Mouse (Mus musculus): ENCODE measurements at regions not wholly inside any gene's neighbourhood (a gene's known extent, or its start where the extent isn't known, plus 50 kb on each side); places are given as distances from the start of the nearest gene placed in this dataset.
A peak's percentile ranks its signal among the peaks of the same experiment; 100 is the strongest.

DNA sequence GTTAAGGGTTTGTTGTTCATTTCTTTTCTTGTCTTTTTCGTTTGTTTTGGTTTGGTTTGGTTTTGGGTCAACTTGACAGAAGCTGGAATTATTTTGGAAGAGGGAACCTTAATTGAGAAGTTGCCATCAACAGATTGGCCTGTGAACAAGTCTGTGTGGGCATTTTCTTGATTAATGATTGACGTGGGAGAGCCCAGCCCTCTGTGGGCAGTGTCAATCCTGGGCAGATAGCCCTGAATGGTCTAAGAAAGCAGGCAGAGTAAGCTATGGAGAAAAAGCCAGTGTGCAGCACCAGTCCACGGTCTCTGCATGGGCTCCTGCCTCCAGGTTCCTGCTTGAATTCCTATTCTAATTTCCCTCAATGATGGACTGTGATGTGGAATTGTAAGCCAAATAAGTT is 1031.4 kb downstream of the 9330182O14Rik start:
- Histone ChIP-seq H3K4me3 (ENCODE audit: low read depth, low read length) (no peak overlapping the region), H3K27ac (replicated peaks) (no peak overlapping the region), H3K9me3 (ENCODE audit: control insufficient read depth, low read length) (no peaks in the 10 kb centered on the region), H3K36me3 (ENCODE audit: control insufficient read depth, insufficient read depth, low read length) (no peaks in the 10 kb centered on the region), H3K4me2 (replicated peaks; ENCODE audit: low read depth) (no peak overlapping the region), H3K27me3 (ENCODE audit: control insufficient read depth, insufficient read depth, low read length) (no peaks in the 10 kb centered on the region), H3K4me1 (replicated peaks; ENCODE audit: control insufficient read depth, insufficient read depth) (no peaks in the 10 kb centered on the region), H3K9ac (ENCODE audit: low read length) (no peak overlapping the region)
- ATAC-seq (ENCODE audit: low FRiP score, low TSS enrichment) = no peak
- no peak for TF ChIP-seq CTCF (IDR thresholded peaks at IDR 0.05; ENCODE audit: low read depth)
- no peak for TF ChIP-seq EP300 (optimal IDR thresholded peaks at IDR 0.05)
- DNase-seq (ENCODE audit: low spot score) = no peak
- WGBS = 81% methylated on average over 3 of the region's 3 CpGs

DNA sequence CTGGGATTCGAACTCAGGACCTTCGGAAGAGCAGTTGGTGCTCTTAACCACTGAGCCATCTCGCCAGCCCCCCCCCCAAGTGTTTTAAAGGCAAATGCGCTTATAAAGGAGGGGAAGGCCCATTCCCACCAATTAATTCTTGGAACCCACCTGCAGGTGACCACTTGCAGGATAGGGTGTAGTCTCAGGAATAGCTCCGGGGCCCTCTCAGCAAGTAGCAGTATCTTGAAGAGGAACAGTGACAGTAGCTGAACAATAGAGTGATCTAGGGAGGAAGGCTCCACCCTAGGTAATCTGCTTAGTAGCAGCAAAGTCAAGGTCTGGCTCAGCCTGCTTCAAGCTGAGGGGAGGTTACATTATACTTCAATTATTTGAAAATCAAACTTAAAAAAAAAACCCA is 1056.6 kb downstream of the 9330182O14Rik start:
- TF ChIP-seq CTCF (IDR thresholded peaks at IDR 0.05; ENCODE audit: low read depth) = no peak
- no peak for TF ChIP-seq EP300 (optimal IDR thresholded peaks at IDR 0.05)
- 80% methylated on average over 5 of the region's 5 CpGs for WGBS
- no peak overlapping the region for H3K4me2 ChIP-seq (replicated peaks; ENCODE audit: low read depth)
- H3K27ac ChIP-seq (replicated peaks) = no peak overlapping the region
- H3K4me3 ChIP-seq (ENCODE audit: low read depth, low read length) = no peak overlapping the region
- no peaks in the 10 kb centered on the region for H3K4me1 ChIP-seq (replicated peaks; ENCODE audit: control insufficient read depth, insufficient read depth)
- no peak overlapping the region for H3K9ac ChIP-seq (ENCODE audit: low read length)
- no peaks in the 10 kb centered on the region for H3K36me3 ChIP-seq (ENCODE audit: control insufficient read depth, insufficient read depth, low read length)
- ATAC-seq (ENCODE audit: low FRiP score, low TSS enrichment) = no peak
- no peaks in the 10 kb centered on the region for H3K9me3 ChIP-seq (ENCODE audit: control insufficient read depth, low read length)
- H3K27me3 ChIP-seq (ENCODE audit: control insufficient read depth, insufficient read depth, low read length) = no peaks in the 10 kb centered on the region
- DNase-seq (ENCODE audit: low spot score) = no peak

DNA sequence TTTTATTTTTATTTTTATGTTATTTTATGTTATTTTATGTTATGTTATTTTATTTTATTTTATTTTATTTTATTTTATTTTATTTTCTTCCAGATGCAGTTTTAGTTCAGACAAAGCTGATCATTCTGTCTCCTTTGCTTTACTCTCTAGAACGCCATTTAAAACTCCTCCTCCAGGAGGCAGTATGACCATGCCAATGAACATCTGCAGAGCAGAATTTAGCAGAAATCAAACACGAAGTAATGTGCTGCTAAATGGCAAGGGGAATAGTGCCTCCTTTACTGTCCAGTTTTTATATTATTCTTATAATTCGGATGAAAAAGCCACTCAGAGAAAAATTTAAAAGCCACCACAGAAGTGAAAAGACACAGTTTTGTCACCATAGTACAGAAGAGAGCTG is 1059.1 kb downstream of the 9330182O14Rik start:
- H3K27ac ChIP-seq (replicated peaks) = no peak overlapping the region
- no peaks in the 10 kb centered on the region for H3K4me1 ChIP-seq (replicated peaks; ENCODE audit: control insufficient read depth, insufficient read depth)
- H3K9ac ChIP-seq (ENCODE audit: low read length) = no peak overlapping the region
- ATAC-seq (ENCODE audit: low FRiP score, low TSS enrichment) (no peak), DNase-seq (ENCODE audit: low spot score) (no peak)
- H3K27me3 ChIP-seq (ENCODE audit: control insufficient read depth, insufficient read depth, low read length) = no peaks in the 10 kb centered on the region
- no peak overlapping the region for H3K4me3 ChIP-seq (ENCODE audit: low read depth, low read length)
- H3K4me2 ChIP-seq (replicated peaks; ENCODE audit: low read depth) = no peak overlapping the region
- WGBS = 21% methylated on average over 3 of the region's 3 CpGs
- peak; percentile 75 for TF ChIP-seq CTCF (IDR thresholded peaks at IDR 0.05; ENCODE audit: low read depth)
- TF ChIP-seq EP300 (optimal IDR thresholded peaks at IDR 0.05) = no peak
- H3K36me3 ChIP-seq (ENCODE audit: control insufficient read depth, insufficient read depth, low read length) = no peaks in the 10 kb centered on the region
- no peaks in the 10 kb centered on the region for H3K9me3 ChIP-seq (ENCODE audit: control insufficient read depth, low read length)

DNA sequence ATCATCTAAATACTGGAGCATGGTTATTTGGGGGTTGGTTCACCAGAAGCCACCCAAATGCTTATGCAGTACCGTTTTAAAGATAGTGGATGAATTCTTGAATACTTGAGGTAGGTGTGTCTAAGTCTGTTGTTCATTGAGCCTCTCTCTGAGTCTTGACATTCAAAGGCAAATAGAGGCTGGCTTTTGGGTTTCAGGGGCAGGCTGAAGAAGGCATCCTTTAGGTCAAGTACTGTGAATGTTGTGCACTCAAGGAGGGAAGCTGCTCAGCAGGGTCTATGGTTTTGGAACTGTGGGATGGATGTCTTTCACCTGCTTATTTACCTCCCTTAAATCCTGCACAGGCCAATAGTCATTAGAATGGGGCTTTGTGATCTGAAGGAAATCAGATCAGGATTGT is 1089.6 kb downstream of the 9330182O14Rik start:
- no peak overlapping the region for H3K9ac ChIP-seq (ENCODE audit: low read length)
- no peak for TF ChIP-seq EP300 (optimal IDR thresholded peaks at IDR 0.05)
- TF ChIP-seq CTCF (IDR thresholded peaks at IDR 0.05; ENCODE audit: low read depth) = no peak
- H3K36me3 ChIP-seq (ENCODE audit: control insufficient read depth, insufficient read depth, low read length) = no peaks in the 10 kb centered on the region
- no peaks in the 10 kb centered on the region for H3K4me1 ChIP-seq (replicated peaks; ENCODE audit: control insufficient read depth, insufficient read depth)
- DNase-seq (ENCODE audit: low spot score) = no peak
- H3K4me3 ChIP-seq (ENCODE audit: low read depth, low read length) = no peak overlapping the region
- ATAC-seq (ENCODE audit: low FRiP score, low TSS enrichment) = no peak
- H3K4me2 ChIP-seq (replicated peaks; ENCODE audit: low read depth) = no peak overlapping the region
- H3K27me3 ChIP-seq (ENCODE audit: control insufficient read depth, insufficient read depth, low read length) = no peaks in the 10 kb centered on the region
- WGBS = 72% methylated on average over 1 of the region's 1 CpGs
- no peak overlapping the region for H3K27ac ChIP-seq (replicated peaks)
- no peaks in the 10 kb centered on the region for H3K9me3 ChIP-seq (ENCODE audit: control insufficient read depth, low read length)

DNA sequence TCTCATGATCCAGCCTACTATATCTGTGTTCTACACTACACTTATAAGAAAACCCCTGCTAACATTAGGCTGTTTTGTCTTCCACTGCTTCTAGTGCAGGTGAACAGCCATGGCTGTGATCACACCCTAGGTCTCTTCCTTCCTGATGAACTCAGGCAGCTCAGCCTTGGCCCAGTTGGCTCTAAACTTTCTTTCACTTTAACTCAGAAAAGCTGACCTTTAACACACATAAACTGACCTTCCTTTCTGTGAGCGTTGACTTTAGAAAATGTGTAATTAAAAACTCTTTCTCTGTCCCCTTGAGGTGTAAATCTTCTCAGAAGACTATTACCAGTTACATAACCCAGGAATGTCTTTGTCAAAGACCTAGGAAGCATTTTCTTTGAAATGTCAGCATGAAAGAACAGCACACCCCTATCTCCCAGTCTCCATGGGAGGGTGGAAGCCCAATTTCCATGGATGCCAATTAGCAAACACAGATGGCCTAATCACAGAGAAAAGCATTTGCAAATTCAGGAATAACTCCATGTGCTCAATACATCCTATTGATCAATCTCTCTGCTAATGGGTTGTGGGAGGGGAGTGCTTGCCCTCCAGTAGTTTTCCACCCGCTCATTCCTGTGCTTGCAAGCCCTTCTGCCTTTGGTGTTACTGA is 1098.4 kb downstream of the 9330182O14Rik start:
- H3K27ac ChIP-seq (replicated peaks) = no peak overlapping the region
- no peak overlapping the region for H3K4me2 ChIP-seq (replicated peaks; ENCODE audit: low read depth)
- 41% methylated on average over 2 of the region's 2 CpGs for WGBS
- no peak overlapping the region for H3K4me3 ChIP-seq (ENCODE audit: low read depth, low read length)
- no peaks in the 10 kb centered on the region for H3K27me3 ChIP-seq (ENCODE audit: control insufficient read depth, insufficient read depth, low read length)
- DNase-seq (ENCODE audit: low spot score) = no peak
- ATAC-seq (ENCODE audit: low FRiP score, low TSS enrichment) = no peak
- H3K9me3 ChIP-seq (ENCODE audit: control insufficient read depth, low read length) = no peaks in the 10 kb centered on the region
- H3K36me3 ChIP-seq (ENCODE audit: control insufficient read depth, insufficient read depth, low read length) = no peaks in the 10 kb centered on the region
- no peaks in the 10 kb centered on the region for H3K4me1 ChIP-seq (replicated peaks; ENCODE audit: control insufficient read depth, insufficient read depth)
- H3K9ac ChIP-seq (ENCODE audit: low read length) = no peak overlapping the region
- TF ChIP-seq EP300 (optimal IDR thresholded peaks at IDR 0.05) = no peak
- TF ChIP-seq CTCF (IDR thresholded peaks at IDR 0.05; ENCODE audit: low read depth) = no peak

Data from stomach, postnatal 0 days (tissue).